Comparison of ENCODE assay signal across 11 mouse cellular contexts in genomic region chr6:143437367-143438271, GRCm38 (mm10).
A peak's percentile ranks its signal among the peaks of the same experiment; 100 is the strongest.
DNase-seq lines count a peak whose midpoint lies in the region; ATAC-seq and TF ChIP-seq lines count a peak whose summit lies in the region.
"Had no signal": no experiment of that assay in that cellular context is flagged by ENCODE, and none has a peak within 500 bp of the region (broad histone marks: within the 10 kb centered on the region; RNA-seq: fewer than 3 reads in every experiment).

No protein-coding gene starts in this region.

- no peaks in the 10 kb centered on the region for H3K36me3 ChIP-seq in heart, embryonic 12.5 days
- no peaks in the 10 kb centered on the region for H3K36me3 ChIP-seq in embryonic facial prominence, embryonic 13.5 days
- H3K36me3 ChIP-seq in hindbrain, embryonic 16.5 days (ENCODE audit: control insufficient read depth, insufficient read depth, low read length): no peaks in the 10 kb centered on the region
- no peaks in the 10 kb centered on the region for H3K36me3 ChIP-seq in midbrain, postnatal 0 days (ENCODE audit: insufficient read depth, low read length)
- no peaks in the 10 kb centered on the region for H3K36me3 ChIP-seq in intestine, embryonic 15.5 days
- H3K36me3 ChIP-seq: liver, embryonic 12.5 days; stomach, embryonic 15.5 days had no signal

- H3K9ac ChIP-seq in heart, embryonic 12.5 days: no peak overlapping the region
- no peak overlapping the region for H3K9ac ChIP-seq in embryonic facial prominence, embryonic 13.5 days
- H3K9ac ChIP-seq in hindbrain, embryonic 16.5 days (ENCODE audit: low read depth, low read length): no peak overlapping the region
- H3K9ac ChIP-seq in midbrain, postnatal 0 days (replicated peaks; ENCODE audit: low read length, poor library complexity, severe bottlenecking): no peak overlapping the region
- no peak overlapping the region for H3K9ac ChIP-seq in intestine, embryonic 15.5 days
- H3K9ac ChIP-seq: liver, embryonic 12.5 days; stomach, embryonic 15.5 days had no signal

- peak; percentile 76 for DNase-seq in heart, adult 11 months
- DNase-seq in midbrain, postnatal 0 days (ENCODE audit: low spot score): peak; percentile 63
- no peak for DNase-seq in adrenal gland, adult 18-20 months (ENCODE audit: low spot score in 2 of 2)
- no peak for DNase-seq in urinary bladder, postnatal 14 days (ENCODE audit: low spot score)
- DNase-seq: right cerebral cortex, adult 18-20 months had no signal

- no peak overlapping the region for H3K27ac ChIP-seq in heart, embryonic 12.5 days (ENCODE audit: poor library complexity, severe bottlenecking)
- H3K27ac ChIP-seq in embryonic facial prominence, embryonic 13.5 days: peak overlapping the region; percentile 33; the same call in 1 of the 2 replicates
- H3K27ac ChIP-seq in hindbrain, embryonic 16.5 days (ENCODE audit: low read depth, low read length): no peak overlapping the region
- no peak overlapping the region for H3K27ac ChIP-seq in midbrain, postnatal 0 days (ENCODE audit: low read depth, low read length)
- H3K27ac ChIP-seq in intestine, embryonic 15.5 days: no peak overlapping the region
- H3K27ac ChIP-seq: liver, embryonic 12.5 days; stomach, embryonic 15.5 days had no signal

- H3K4me1 ChIP-seq in heart, embryonic 12.5 days (replicated peaks): no peaks in the 10 kb centered on the region
- peaks cover 19% of the 10 kb centered on the region for H3K4me1 ChIP-seq in embryonic facial prominence, embryonic 13.5 days
- peaks cover 4% of the 10 kb centered on the region; the same call in 1 of the 2 replicates for H3K4me1 ChIP-seq in hindbrain, embryonic 16.5 days (ENCODE audit: control insufficient read depth, insufficient read depth, low read depth, low read length)
- peaks cover 9% of the 10 kb centered on the region; the same call in 1 of the 2 replicates for H3K4me1 ChIP-seq in midbrain, postnatal 0 days (ENCODE audit: insufficient read depth, low read length)
- no peaks in the 10 kb centered on the region for H3K4me1 ChIP-seq in intestine, embryonic 15.5 days (replicated peaks)
- H3K4me1 ChIP-seq: liver, embryonic 12.5 days had no signal

- no peaks in the 10 kb centered on the region for H3K27me3 ChIP-seq in heart, embryonic 12.5 days (replicated peaks)
- H3K27me3 ChIP-seq in embryonic facial prominence, embryonic 13.5 days: peaks cover 78% of the 10 kb centered on the region
- H3K27me3 ChIP-seq in hindbrain, embryonic 16.5 days (replicated peaks; ENCODE audit: control insufficient read depth, insufficient read depth, low read length): no peaks in the 10 kb centered on the region
- no peaks in the 10 kb centered on the region for H3K27me3 ChIP-seq in midbrain, postnatal 0 days (ENCODE audit: insufficient read depth, low read length)
- no peaks in the 10 kb centered on the region for H3K27me3 ChIP-seq in intestine, embryonic 15.5 days (replicated peaks)
- H3K27me3 ChIP-seq: liver, embryonic 12.5 days; stomach, embryonic 15.5 days had no signal

- no peak for ATAC-seq in heart, embryonic 12.5 days (ENCODE audit: insufficient number of reproducible peaks, low FRiP score)
- ATAC-seq in embryonic facial prominence, embryonic 13.5 days (ENCODE audit: insufficient number of reproducible peaks, insufficient read depth, low FRiP score, low TSS enrichment, low read depth): no peak
- ATAC-seq in hindbrain, embryonic 16.5 days: peak; percentile 66
- ATAC-seq in midbrain, postnatal 0 days (ENCODE audit: low FRiP score): no peak
- ATAC-seq in intestine, embryonic 15.5 days: no peak
- ATAC-seq: liver, embryonic 12.5 days had no signal

- no peaks in the 10 kb centered on the region for H3K9me3 ChIP-seq in heart, embryonic 12.5 days (replicated peaks)
- no peaks in the 10 kb centered on the region for H3K9me3 ChIP-seq in embryonic facial prominence, embryonic 13.5 days
- no peaks in the 10 kb centered on the region for H3K9me3 ChIP-seq in hindbrain, embryonic 16.5 days (ENCODE audit: control insufficient read depth, low read length)
- no peaks in the 10 kb centered on the region for H3K9me3 ChIP-seq in midbrain, postnatal 0 days (ENCODE audit: low read length)
- H3K9me3 ChIP-seq in intestine, embryonic 15.5 days: no peaks in the 10 kb centered on the region
- H3K9me3 ChIP-seq: liver, embryonic 12.5 days; stomach, embryonic 15.5 days had no signal

- no peak overlapping the region for H3K4me2 ChIP-seq in heart, embryonic 12.5 days
- H3K4me2 ChIP-seq in embryonic facial prominence, embryonic 13.5 days: peak overlapping the region; percentile 48
- peak overlapping the region; percentile 38 for H3K4me2 ChIP-seq in hindbrain, embryonic 16.5 days (ENCODE audit: low read length)
- H3K4me2 ChIP-seq in midbrain, postnatal 0 days (ENCODE audit: low read depth, low read length, poor library complexity, severe bottlenecking): peak overlapping the region; percentile 42
- no peak overlapping the region for H3K4me2 ChIP-seq in intestine, embryonic 15.5 days (replicated peaks)
- H3K4me2 ChIP-seq: liver, embryonic 12.5 days; stomach, embryonic 15.5 days had no signal

- 85% methylated on average over 32 of the region's 32 CpGs for WGBS in heart, embryonic 12.5 days
- WGBS in embryonic facial prominence, embryonic 13.5 days: 30% methylated on average over 32 of the region's 32 CpGs
- 40% methylated on average over 32 of the region's 32 CpGs for WGBS in hindbrain, embryonic 16.5 days
- WGBS in midbrain, postnatal 0 days: 27% methylated on average over 32 of the region's 32 CpGs
- 76% methylated on average over 32 of the region's 32 CpGs for WGBS in intestine, embryonic 15.5 days

- TF ChIP-seq CTCF in midbrain, postnatal 0 days (IDR thresholded peaks at IDR 0.05): no peak

- no peak overlapping the region for H3K4me3 ChIP-seq in heart, embryonic 12.5 days
- 0 out of 2 replicates have a peak overlapping the region, but pooled peaks have one; percentile 1 for H3K4me3 ChIP-seq in embryonic facial prominence, embryonic 13.5 days
- no peak overlapping the region for H3K4me3 ChIP-seq in hindbrain, embryonic 16.5 days (ENCODE audit: low read length)
- no peak overlapping the region for H3K4me3 ChIP-seq in midbrain, postnatal 0 days (ENCODE audit: low read depth, low read length)
- no peak overlapping the region for H3K4me3 ChIP-seq in intestine, embryonic 15.5 days (replicated peaks)
- H3K4me3 ChIP-seq: liver, embryonic 12.5 days; stomach, embryonic 15.5 days had no signal

Comparison
In these comparisons a context has a peak if more than half of its experiments do, and no peak if none do; other contexts are left out.
1. DNase-seq: peak in heart, adult 11 months (single experiment) and midbrain, postnatal 0 days (single experiment); none in adrenal gland, adult 18-20 months (0 of 2) and urinary bladder, postnatal 14 days (single experiment).
2. H3K4me2 ChIP-seq: peak in embryonic facial prominence, embryonic 13.5 days (single experiment), hindbrain, embryonic 16.5 days (single experiment) and midbrain, postnatal 0 days (single experiment); none in heart, embryonic 12.5 days (single experiment) and intestine, embryonic 15.5 days (single experiment).